Mouse (Mus musculus): ENCODE measurements around the gene Rasgrf1. TPM values are rescaled to one million over a fixed set of nuclear protein-coding genes. Genes with fewer than 3 reads are reported as not detected.

Gene Rasgrf1
- polyA plus RNA-seq, 1 experiment, result 0.22 TPM

DNA sequence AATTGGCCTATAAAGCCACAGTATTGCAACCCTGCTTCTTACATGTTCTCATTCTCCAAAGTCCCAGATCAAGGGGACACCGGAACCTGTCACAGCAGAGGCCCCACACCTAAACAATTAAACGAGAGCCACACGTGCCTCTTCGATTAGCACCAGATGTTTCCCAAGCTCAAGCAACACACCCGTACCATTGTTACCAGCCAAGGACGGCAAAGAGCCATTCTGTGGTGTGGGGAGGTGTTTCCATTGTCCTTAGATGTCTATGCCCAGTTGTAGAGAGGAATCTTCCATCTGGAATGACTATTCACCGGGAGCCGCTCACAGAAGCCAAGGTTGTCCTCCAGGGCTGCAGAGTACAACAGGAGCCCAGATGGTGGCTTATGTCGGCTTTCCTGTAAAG is 11.4 kb downstream of the Rasgrf1 start:
- Histone ChIP-seq H3K27me3 (ENCODE audit: control insufficient read depth, insufficient read depth, low read length) (no peaks in the 10 kb centered on the region), H3K4me3 (ENCODE audit: control insufficient read depth, insufficient read depth, low read length) (no peak overlapping the region), H3K36me3 (ENCODE audit: control insufficient read depth, insufficient read depth, low read length) (no peaks in the 10 kb centered on the region), H3K27ac (ENCODE audit: control insufficient read depth, insufficient read depth, low read length) (no peak overlapping the region), H3K4me1 (replicated peaks; ENCODE audit: control insufficient read depth, insufficient read depth, low read length) (no peaks in the 10 kb centered on the region)
- no peak for TF ChIP-seq POLR2A (IDR thresholded peaks at IDR 0.05; ENCODE audit: control insufficient read depth, extremely low read depth, insufficient read depth, low read length, poor library complexity)
- DNase-seq, result no peak
- WGBS, result 89% methylated on average over 9 of the region's 9 CpGs

DNA sequence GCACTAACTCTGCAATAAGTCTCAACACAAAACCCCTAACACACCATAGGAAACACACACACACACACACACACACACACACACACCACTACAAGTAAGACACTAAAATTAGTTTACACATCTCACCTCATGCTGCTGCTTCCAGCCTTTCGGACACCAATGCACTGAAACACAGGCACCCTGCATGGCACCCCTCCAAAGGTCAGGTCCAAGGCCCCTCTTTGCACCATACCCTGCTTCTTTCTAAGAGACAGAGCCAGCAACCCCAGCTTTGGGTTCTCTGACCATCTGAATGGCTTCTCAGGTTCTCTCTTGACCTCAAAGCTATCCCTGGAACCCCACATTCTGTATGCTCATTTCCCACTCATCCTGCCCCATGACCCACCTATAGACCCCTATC is 13.0 kb downstream of the Rasgrf1 start:
- Histone ChIP-seq H3K27me3 (ENCODE audit: control insufficient read depth, insufficient read depth, low read length) (no peaks in the 10 kb centered on the region), H3K4me1 (replicated peaks; ENCODE audit: control insufficient read depth, insufficient read depth, low read length) (no peaks in the 10 kb centered on the region), H3K36me3 (ENCODE audit: control insufficient read depth, insufficient read depth, low read length) (no peaks in the 10 kb centered on the region), H3K4me3 (ENCODE audit: control insufficient read depth, insufficient read depth, low read length) (no peak overlapping the region), H3K27ac (ENCODE audit: control insufficient read depth, insufficient read depth, low read length) (no peak overlapping the region)
- DNase-seq, result no peak
- WGBS, result 94% methylated on average over 1 of the region's 1 CpGs
- no peak for TF ChIP-seq CTCF (IDR thresholded peaks at IDR 0.05; ENCODE audit: borderline replicate concordance, control insufficient read depth, extremely low read depth, insufficient read depth, low read length, poor library complexity)
- TF ChIP-seq POLR2A (IDR thresholded peaks at IDR 0.05; ENCODE audit: control insufficient read depth, extremely low read depth, insufficient read depth, low read length, poor library complexity), result no peak

DNA sequence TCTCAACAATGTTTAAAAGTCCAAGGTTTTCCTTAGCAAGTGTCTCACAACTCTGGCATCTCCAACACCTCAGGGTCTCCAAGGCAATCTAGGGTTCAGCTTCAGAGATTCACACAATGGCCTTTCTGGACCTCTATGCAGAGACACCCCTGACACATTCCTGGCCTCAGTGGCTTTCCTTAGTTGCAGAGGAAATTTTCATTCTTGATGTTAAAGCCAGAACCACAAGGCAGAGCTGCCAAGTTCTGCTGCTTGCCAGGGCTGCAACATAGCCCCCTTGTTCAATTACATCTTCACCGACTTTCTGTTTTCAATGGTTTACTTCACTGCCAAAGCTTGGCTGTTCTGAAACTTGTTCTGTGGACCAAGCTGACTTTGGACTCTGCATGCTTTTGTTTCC is 15.1 kb downstream of the Rasgrf1 start:
- no peak overlapping the region for H3K4me3 ChIP-seq (ENCODE audit: control insufficient read depth, insufficient read depth, low read length)
- DNase-seq, result no peak
- H3K27me3 ChIP-seq (ENCODE audit: control insufficient read depth, insufficient read depth, low read length), result no peaks in the 10 kb centered on the region
- no peak for TF ChIP-seq CTCF (IDR thresholded peaks at IDR 0.05; ENCODE audit: borderline replicate concordance, control insufficient read depth, extremely low read depth, insufficient read depth, low read length, poor library complexity)
- no peak for TF ChIP-seq POLR2A (IDR thresholded peaks at IDR 0.05; ENCODE audit: control insufficient read depth, extremely low read depth, insufficient read depth, low read length, poor library complexity)
- H3K27ac ChIP-seq (ENCODE audit: control insufficient read depth, insufficient read depth, low read length), result no peak overlapping the region
- no peaks in the 10 kb centered on the region for H3K4me1 ChIP-seq (replicated peaks; ENCODE audit: control insufficient read depth, insufficient read depth, low read length)
- no peaks in the 10 kb centered on the region for H3K36me3 ChIP-seq (ENCODE audit: control insufficient read depth, insufficient read depth, low read length)
- WGBS, result 97% methylated on average over 1 of the region's 1 CpGs

DNA sequence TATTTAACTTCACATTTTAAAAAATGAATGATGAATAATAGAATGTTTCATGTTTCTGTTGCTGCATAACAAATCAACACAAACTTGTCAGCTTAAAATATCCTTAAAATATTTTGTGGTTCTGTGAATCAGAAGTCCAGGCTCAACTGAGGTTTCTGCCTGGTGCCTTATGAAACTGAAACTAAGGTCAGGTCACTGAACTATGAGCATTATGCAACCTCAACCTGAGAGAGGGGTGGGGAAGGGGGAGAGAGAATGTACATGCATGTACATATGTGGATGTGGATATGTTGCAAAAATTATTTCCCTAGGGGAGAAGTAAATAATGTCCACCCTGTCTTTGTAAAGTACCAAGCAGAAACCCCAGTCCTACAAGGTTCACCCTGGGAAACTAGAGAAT is 18.8 kb downstream of the Rasgrf1 start:
- no peaks in the 10 kb centered on the region for H3K27me3 ChIP-seq (ENCODE audit: control insufficient read depth, insufficient read depth, low read length)
- TF ChIP-seq POLR2A (IDR thresholded peaks at IDR 0.05; ENCODE audit: control insufficient read depth, extremely low read depth, insufficient read depth, low read length, poor library complexity), result no peak
- no peak for TF ChIP-seq CTCF (IDR thresholded peaks at IDR 0.05; ENCODE audit: borderline replicate concordance, control insufficient read depth, extremely low read depth, insufficient read depth, low read length, poor library complexity)
- DNase-seq, result no peak
- H3K36me3 ChIP-seq (ENCODE audit: control insufficient read depth, insufficient read depth, low read length), result no peaks in the 10 kb centered on the region
- no peak overlapping the region for H3K4me3 ChIP-seq (ENCODE audit: control insufficient read depth, insufficient read depth, low read length)
- no peaks in the 10 kb centered on the region for H3K4me1 ChIP-seq (replicated peaks; ENCODE audit: control insufficient read depth, insufficient read depth, low read length)
- no peak overlapping the region for H3K27ac ChIP-seq (ENCODE audit: control insufficient read depth, insufficient read depth, low read length)

DNA sequence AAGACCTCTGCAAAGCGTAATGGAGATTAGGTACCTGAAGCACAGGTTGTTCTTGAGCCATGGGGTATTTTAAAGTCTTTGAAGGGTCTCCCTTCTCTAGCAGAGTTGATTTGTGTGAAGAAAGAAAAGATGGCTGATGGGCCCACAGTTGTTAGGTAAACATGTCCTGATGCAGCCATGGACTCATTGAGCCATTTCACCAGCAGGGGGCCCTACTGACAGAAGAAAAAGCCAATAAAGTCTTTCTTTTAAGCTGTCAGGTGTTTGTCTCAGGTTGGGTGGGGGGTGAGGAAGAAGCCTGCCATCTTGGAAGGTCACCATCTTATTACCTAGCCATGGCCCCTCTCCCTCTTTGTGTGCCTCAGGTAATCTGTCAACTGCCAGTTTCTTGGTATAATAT is 30.7 kb downstream of the Rasgrf1 start:
- no peak for TF ChIP-seq CTCF (IDR thresholded peaks at IDR 0.05; ENCODE audit: borderline replicate concordance, control insufficient read depth, extremely low read depth, insufficient read depth, low read length, poor library complexity)
- no peak for DNase-seq
- H3K4me1 ChIP-seq (replicated peaks; ENCODE audit: control insufficient read depth, insufficient read depth, low read length), result no peaks in the 10 kb centered on the region
- H3K36me3 ChIP-seq (ENCODE audit: control insufficient read depth, insufficient read depth, low read length), result no peaks in the 10 kb centered on the region
- no peaks in the 10 kb centered on the region for H3K27me3 ChIP-seq (ENCODE audit: control insufficient read depth, insufficient read depth, low read length)
- no peak overlapping the region for H3K4me3 ChIP-seq (ENCODE audit: control insufficient read depth, insufficient read depth, low read length)
- H3K27ac ChIP-seq (ENCODE audit: control insufficient read depth, insufficient read depth, low read length), result no peak overlapping the region
- 83% methylated on average over 1 of the region's 1 CpGs for WGBS

DNA sequence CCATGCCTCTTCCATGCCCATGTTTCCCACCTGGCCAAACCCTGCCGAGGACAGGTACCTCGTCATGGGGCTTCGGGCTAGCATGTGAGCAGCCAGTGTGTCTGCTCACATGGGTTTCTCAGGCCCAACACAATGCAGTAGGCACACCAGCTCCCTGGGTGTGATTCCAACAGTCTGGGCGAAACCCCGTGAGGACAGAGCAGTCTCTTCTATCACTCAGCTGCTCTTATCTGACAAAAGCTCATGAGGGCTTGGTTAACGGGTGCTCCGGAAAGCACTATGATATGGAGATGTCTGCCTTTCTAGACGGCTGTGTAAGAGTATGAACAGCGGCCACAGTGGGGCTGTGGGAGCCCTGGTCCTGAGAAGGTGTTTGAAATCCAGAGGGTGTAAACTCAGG is 37.1 kb downstream of the Rasgrf1 start:
- 93% methylated on average over 9 of the region's 9 CpGs for WGBS
- Histone ChIP-seq H3K27ac (ENCODE audit: control insufficient read depth, insufficient read depth, low read length) (no peak overlapping the region), H3K27me3 (ENCODE audit: control insufficient read depth, insufficient read depth, low read length) (no peaks in the 10 kb centered on the region), H3K36me3 (ENCODE audit: control insufficient read depth, insufficient read depth, low read length) (no peaks in the 10 kb centered on the region), H3K4me3 (ENCODE audit: control insufficient read depth, insufficient read depth, low read length) (no peak overlapping the region), H3K4me1 (replicated peaks; ENCODE audit: control insufficient read depth, insufficient read depth, low read length) (no peaks in the 10 kb centered on the region)
- no peak for DNase-seq
- TF ChIP-seq POLR2A (IDR thresholded peaks at IDR 0.05; ENCODE audit: control insufficient read depth, extremely low read depth, insufficient read depth, low read length, poor library complexity), result no peak

DNA sequence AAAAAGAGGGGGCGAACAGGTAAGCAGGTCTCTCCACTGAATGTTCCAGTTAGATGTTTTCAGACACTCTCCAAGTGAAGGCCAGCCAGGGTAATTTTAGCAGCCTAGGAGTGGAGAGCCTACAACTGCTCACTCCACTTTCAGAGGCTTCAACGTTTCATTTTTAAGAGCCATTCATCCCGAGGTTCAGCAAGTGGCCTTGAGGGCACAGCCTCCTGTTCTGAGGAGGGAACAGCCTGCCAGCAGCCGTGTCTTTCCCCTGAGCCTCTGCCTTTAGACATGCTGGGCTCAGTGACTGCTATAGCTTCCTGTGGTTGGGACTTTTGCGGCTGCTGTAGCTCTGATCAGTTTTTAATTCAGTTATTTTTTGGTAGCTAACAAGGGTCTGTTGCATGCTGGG is 38.9 kb downstream of the Rasgrf1 start:
- Histone ChIP-seq H3K4me1 (replicated peaks; ENCODE audit: control insufficient read depth, insufficient read depth, low read length) (no peaks in the 10 kb centered on the region), H3K4me3 (ENCODE audit: control insufficient read depth, insufficient read depth, low read length) (no peak overlapping the region), H3K27ac (ENCODE audit: control insufficient read depth, insufficient read depth, low read length) (no peak overlapping the region), H3K27me3 (ENCODE audit: control insufficient read depth, insufficient read depth, low read length) (no peaks in the 10 kb centered on the region), H3K36me3 (ENCODE audit: control insufficient read depth, insufficient read depth, low read length) (no peaks in the 10 kb centered on the region)
- 28% methylated on average over 5 of the region's 5 CpGs for WGBS
- DNase-seq, result no peak
- TF ChIP-seq POLR2A (IDR thresholded peaks at IDR 0.05; ENCODE audit: control insufficient read depth, extremely low read depth, insufficient read depth, low read length, poor library complexity) (no peak), CTCF (IDR thresholded peaks at IDR 0.05; ENCODE audit: borderline replicate concordance, control insufficient read depth, extremely low read depth, insufficient read depth, low read length, poor library complexity) (no peak)

Measured in thymus, adult 2 months (tissue).